Mouse (Mus musculus): ENCODE data around the gene Prss34.

GRCm38 (mm10) chr17:25250181-25250835 is 47.9 kb upstream of the Prss34 start:
- TF ChIP-seq POLR2A (IDR thresholded peaks at IDR 0.05; ENCODE audit: extremely low read depth, insufficient read depth, low read length): no peak
- TF ChIP-seq CTCF (IDR thresholded peaks at IDR 0.05; ENCODE audit: low read depth, low read length): no peak
